Mouse (Mus musculus) heart, postnatal 0 days (tissue): ENCODE measurements around the gene Upp2.

Experiments
- CTCF ChIP-seq: IDR thresholded peaks from 2 replicates; pipeline ENCODE4 v1.5.1; 2016; ENCODE audit warnings: antibody characterized with exemption, control low read depth, low read depth
- EP300 ChIP-seq: IDR thresholded peaks from 2 replicates; pipeline ENCODE4 v1.6.1; 2016; ENCODE audit warnings: antibody characterized with exemption, low read depth

DNA sequence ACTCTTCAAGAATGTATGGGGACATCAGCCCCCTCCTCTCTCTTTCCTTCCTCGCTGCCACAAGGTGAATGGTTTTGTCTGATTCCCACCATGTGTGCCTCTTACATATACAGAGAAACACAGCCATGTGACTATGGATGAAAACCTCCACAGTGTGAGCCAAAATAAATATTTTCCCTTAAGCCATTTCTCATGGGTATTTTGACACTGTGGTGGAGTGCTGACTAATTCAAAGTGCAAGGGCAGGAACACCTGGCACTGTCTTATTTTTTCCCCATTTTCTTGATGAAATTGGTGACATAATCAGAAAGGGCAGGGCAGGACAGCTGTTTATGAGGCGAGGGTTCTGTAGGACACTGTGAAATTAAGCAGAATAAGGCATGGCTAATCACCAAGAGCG, 176.3 kb downstream of the Upp2 start:
- TF ChIP-seq CTCF, result no peak
- TF ChIP-seq EP300, result no peak
